Mouse (Mus musculus) brain, embryonic 14.5 days (tissue): ENCODE measurements around the gene Pltp.

Experiments used
- CTCF ChIP-seq: fragments of 200-500 bp; IDR thresholded peaks from 2 replicates; pipeline ENCODE4 v1.5.1; 2012; ENCODE audit warnings: inconsistent platforms, mild to moderate bottlenecking, moderate library complexity, borderline replicate concordance; ENCODE audit not compliant: insufficient read depth, insufficient read length; ENCODE audit errors: extremely low read depth
- POLR2A ChIP-seq: fragments of 200-500 bp; IDR thresholded peaks from 2 replicates; pipeline ENCODE4 v1.6.1; 2012; ENCODE audit warnings: mild to moderate bottlenecking, inconsistent platforms, borderline replicate concordance; ENCODE audit not compliant: poor library complexity, insufficient read depth, insufficient read length, severe bottlenecking; ENCODE audit errors: extremely low read depth

- no peak for TF ChIP-seq CTCF
- peak; percentile 74; the same call in 1 of the 2 replicates for TF ChIP-seq POLR2A
Observed at GRCm38 (mm10) chr2:164822636-164823165, 34.8 kb downstream of the Pltp start, which contains the start of gene Zswim1.
